Mouse (Mus musculus): ENCODE results near the gene Zdhhc13.

GRCm38 (mm10) chr7:48788851-48789572 is at the start of gene Zdhhc13:
- TF ChIP-seq CTCF (IDR thresholded peaks at IDR 0.05; ENCODE audit: insufficient read depth, low read depth, low read length) (no peak), POLR2A (IDR thresholded peaks at IDR 0.05; ENCODE audit: insufficient read depth, low read depth, low read length) (peak; percentile 68)

Data from olfactory bulb, adult 2 months (tissue).